Mouse (Mus musculus): ENCODE results near the gene Nfasc. TPM values are rescaled to one million over a fixed set of nuclear protein-coding genes. Genes with fewer than 3 reads are reported as not detected.
A peak's percentile ranks its signal among the peaks of the same experiment; 100 is the strongest.

Nfasc gene
- total RNA-seq, 2 experiments from 2014 or later, result 155 to 161 TPM

DNA sequence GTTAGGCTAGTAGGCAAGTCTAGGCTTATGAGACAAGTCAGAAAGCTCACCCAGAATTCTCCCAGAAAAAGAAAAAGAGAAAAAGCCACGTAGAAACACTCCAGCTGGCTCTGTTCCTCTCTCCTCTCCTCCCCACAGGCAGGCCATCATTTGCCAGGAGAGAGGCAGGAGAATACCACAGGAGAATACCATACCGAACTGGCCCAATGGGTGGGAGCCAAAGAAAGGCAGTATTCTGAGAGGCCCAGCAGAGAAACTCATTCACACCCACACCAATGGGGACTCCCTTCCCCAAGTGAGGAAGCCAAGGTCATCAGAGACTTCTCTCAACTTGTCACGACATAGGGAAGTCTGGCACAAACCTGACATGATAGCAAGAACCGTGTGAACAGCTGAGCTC, 19.2 kb downstream of the Nfasc start:
- no peak for TF ChIP-seq CTCF (IDR thresholded peaks at IDR 0.05)
- intact Hi-C loops (cut with DNase I), result no loop called here
- no peak for DNase-seq (ENCODE audit: extremely low spot score in 1 of 2, low spot score in 2 of 2)
- Histone ChIP-seq H3K4me3 (no peak overlapping the region), H3K27ac (no peak overlapping the region)

- intact Hi-C loops (cut with DNase I), result no loop called here
Measured at GRCm38 (mm10) chr1:132721266-132721665, 20.3 kb downstream of the Nfasc start.

DNA sequence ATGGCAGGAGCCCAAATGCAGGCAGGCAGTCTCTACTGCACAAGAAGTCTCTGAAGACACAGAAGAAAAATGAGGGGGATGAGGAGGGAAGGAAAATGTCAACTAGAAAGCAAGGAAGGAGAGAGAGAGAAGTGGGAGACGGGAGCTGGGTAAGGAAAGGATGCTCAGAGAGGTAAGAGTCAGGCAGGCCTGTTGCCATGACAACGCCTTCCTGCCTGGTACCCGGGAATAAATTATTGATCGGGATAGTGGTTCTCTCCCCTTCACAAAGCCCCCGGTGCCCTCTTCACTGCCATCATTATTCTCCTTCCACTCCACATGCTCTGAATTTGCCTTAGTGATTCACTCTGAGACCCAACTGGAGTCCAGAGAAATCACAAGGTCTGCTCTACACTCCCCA, 23.4 kb downstream of the Nfasc start:
- TF ChIP-seq CTCF (IDR thresholded peaks at IDR 0.05), result no peak
- DNase-seq (ENCODE audit: extremely low spot score in 1 of 2, low spot score in 2 of 2), result peak in 1 of 2 experiments; percentile 49

More at GRCm38 (mm10) chr1:132721266-132721665, 20.3 kb downstream of the Nfasc start:
- H3K4me3 ChIP-seq, result no peak overlapping the region
- no peak for TF ChIP-seq CTCF (IDR thresholded peaks at IDR 0.05)
- no peak for DNase-seq (ENCODE audit: extremely low spot score in 1 of 2, low spot score in 2 of 2)
- no peak overlapping the region for H3K27ac ChIP-seq

GRCm38 (mm10) chr1:132715044-132715443, 26.6 kb downstream of the Nfasc start:
- DNase-seq (ENCODE audit: extremely low spot score in 1 of 2, low spot score in 2 of 2), result no peak
- intact Hi-C loops (cut with DNase I), result no loop called here
- no peak overlapping the region for H3K4me3 ChIP-seq
- no peak for TF ChIP-seq CTCF (IDR thresholded peaks at IDR 0.05)
- H3K27ac ChIP-seq, result no peak overlapping the region

More for the DNA sequence above, 23.4 kb downstream of the Nfasc start:
- Histone ChIP-seq H3K4me3 (no peak overlapping the region), H3K27ac (no peak overlapping the region; the same call in 1 of the 2 replicates)
- intact Hi-C loops (cut with DNase I), result no loop called here

- intact Hi-C loops (cut with DNase I), result no loop called here
- Histone ChIP-seq H3K4me3 (no peak overlapping the region), H3K27ac (peak overlapping the region; percentile 7)
- DNase-seq (ENCODE audit: extremely low spot score in 1 of 2, low spot score in 2 of 2), result no peak
- no peak for TF ChIP-seq CTCF (IDR thresholded peaks at IDR 0.05)
Measured at GRCm38 (mm10) chr1:132709419-132709818, 32.2 kb downstream of the Nfasc start.

DNA sequence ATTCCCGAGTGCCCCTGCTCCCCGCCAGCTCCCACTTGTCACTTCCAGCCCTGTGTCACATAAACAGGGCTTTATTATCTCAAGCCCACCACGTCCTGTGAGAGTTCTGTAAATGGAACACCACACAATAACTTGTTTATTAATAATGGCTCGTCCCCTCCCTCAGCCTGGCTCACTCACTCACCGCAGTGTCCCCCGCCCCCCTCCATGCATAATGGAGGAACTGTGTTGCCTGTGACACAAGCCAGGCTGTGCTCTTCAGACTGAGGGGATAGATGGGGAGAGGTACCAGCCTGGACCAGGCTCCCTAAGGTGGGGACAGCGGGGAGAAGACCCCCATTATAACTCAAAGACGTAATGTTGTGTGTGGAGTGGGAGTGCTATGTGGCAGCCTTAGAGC, 34.3 kb downstream of the Nfasc start:
- TF ChIP-seq CTCF (IDR thresholded peaks at IDR 0.05), result no peak
- 0 out of 2 replicates have a peak overlapping the region, but pooled peaks have one; percentile 13 for H3K4me3 ChIP-seq
- intact Hi-C loops (cut with DNase I), result loop anchor here (2.0 kb wide), 1 partner anchor 34 kb away; the partner anchor contains the start of gene Nfasc
- peak overlapping the region; percentile 66 for H3K27ac ChIP-seq
- no peak for DNase-seq (ENCODE audit: extremely low spot score in 1 of 2, low spot score in 2 of 2)

GRCm38 (mm10) chr1:132703467-132703866, 38.1 kb downstream of the Nfasc start:
- no peak for TF ChIP-seq CTCF (IDR thresholded peaks at IDR 0.05)
- intact Hi-C loops (cut with DNase I), result no loop called here
- no peak overlapping the region for H3K4me3 ChIP-seq
- H3K27ac ChIP-seq, result no peak overlapping the region
- no peak for DNase-seq (ENCODE audit: extremely low spot score in 1 of 2, low spot score in 2 of 2)

GRCm38 (mm10) chr1:132696926-132697325, 44.7 kb downstream of the Nfasc start:
- no peak for DNase-seq (ENCODE audit: extremely low spot score in 1 of 2, low spot score in 2 of 2)
- no peak overlapping the region for H3K27ac ChIP-seq
- intact Hi-C loops (cut with DNase I), result no loop called here
- H3K4me3 ChIP-seq, result no peak overlapping the region
- no peak for TF ChIP-seq CTCF (IDR thresholded peaks at IDR 0.05)

- Histone ChIP-seq H3K4me3 (no peak overlapping the region), H3K27ac (no peak overlapping the region)
- no peak for DNase-seq (ENCODE audit: extremely low spot score in 1 of 2, low spot score in 2 of 2)
- TF ChIP-seq CTCF (IDR thresholded peaks at IDR 0.05), result no peak
- intact Hi-C loops (cut with DNase I), result no loop called here
Measured at GRCm38 (mm10) chr1:132696232-132696631, 45.4 kb downstream of the Nfasc start.

DNA sequence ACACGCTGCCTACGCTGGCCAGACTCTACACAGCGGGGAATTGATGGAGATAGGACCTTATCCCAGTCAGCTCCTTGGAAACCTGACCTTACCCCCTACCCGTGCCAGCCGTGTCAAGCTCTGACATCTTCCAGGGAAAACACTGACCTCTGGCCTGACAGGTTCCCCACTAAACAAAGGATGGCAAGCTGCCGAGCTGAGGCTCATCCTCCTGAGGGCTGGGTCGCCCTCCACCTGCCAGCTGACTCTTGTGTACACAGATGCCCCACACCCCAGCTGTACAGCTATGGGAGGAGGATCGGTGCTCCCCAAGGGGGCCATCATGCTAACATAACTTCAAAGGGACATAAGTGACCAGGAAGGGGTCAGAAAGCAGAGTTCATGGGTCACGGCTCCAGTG, 47.6 kb downstream of the Nfasc start:
- no peak for TF ChIP-seq CTCF (IDR thresholded peaks at IDR 0.05)
- H3K4me3 ChIP-seq, result no peak overlapping the region
- no peak for DNase-seq (ENCODE audit: extremely low spot score in 1 of 2, low spot score in 2 of 2)
- intact Hi-C loops (cut with DNase I), result no loop called here
- no peak overlapping the region for H3K27ac ChIP-seq

- intact Hi-C loops (cut with DNase I), result no loop called here
- Histone ChIP-seq H3K27ac (no peak overlapping the region), H3K4me3 (no peak overlapping the region)
- no peak for DNase-seq (ENCODE audit: extremely low spot score in 1 of 2, low spot score in 2 of 2)
- no peak for TF ChIP-seq CTCF (IDR thresholded peaks at IDR 0.05)
Measured at GRCm38 (mm10) chr1:132689181-132689580, 52.4 kb downstream of the Nfasc start.

- no peak for DNase-seq (ENCODE audit: extremely low spot score in 1 of 2, low spot score in 2 of 2)
- H3K4me3 ChIP-seq, result no peak overlapping the region
- TF ChIP-seq CTCF (IDR thresholded peaks at IDR 0.05), result no peak
- intact Hi-C loops (cut with DNase I), result no loop called here
- H3K27ac ChIP-seq, result no peak overlapping the region
Measured at GRCm38 (mm10) chr1:132678935-132679334, 62.7 kb downstream of the Nfasc start.

GRCm38 (mm10) chr1:132678076-132678475, 63.5 kb downstream of the Nfasc start:
- H3K4me3 ChIP-seq, result no peak overlapping the region
- no peak for DNase-seq (ENCODE audit: extremely low spot score in 1 of 2, low spot score in 2 of 2)
- peak; percentile 34 for TF ChIP-seq CTCF (IDR thresholded peaks at IDR 0.05)
- no peak overlapping the region for H3K27ac ChIP-seq
- intact Hi-C loops (cut with DNase I), result no loop called here

Data from left cerebral cortex, adult 2 months (tissue).